ENCODE assay signal across 18 mouse cellular contexts in the genomic region with DNA sequence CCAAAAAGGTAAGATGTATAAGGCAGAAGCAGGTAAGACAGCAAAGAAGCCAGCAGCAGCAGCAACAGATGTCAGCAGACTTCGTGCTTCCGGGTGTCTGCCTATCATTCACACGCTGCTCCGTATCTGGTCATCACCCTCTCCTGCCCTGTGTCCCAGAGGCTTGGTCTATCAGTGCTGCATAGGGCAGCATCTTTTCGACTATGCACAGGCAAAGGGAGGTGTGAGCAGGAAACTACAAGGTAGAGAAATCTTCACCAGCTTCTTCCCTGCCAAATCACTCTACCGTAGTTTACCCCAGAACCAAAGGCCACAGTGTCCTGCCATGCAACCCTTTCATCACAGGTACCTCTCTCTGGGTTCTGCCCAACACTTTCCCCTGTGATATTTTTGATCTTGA.
"Had no signal": no experiment of that assay in that cellular context is flagged by ENCODE, and none has a peak within 500 bp of the region (broad histone marks: within the 10 kb centered on the region; RNA-seq: fewer than 3 reads in every experiment).

No protein-coding gene starts in this region.

- DNase-seq: liver, postnatal 0 days; lung, adult 2 months; lung, postnatal 14 days; lung, postnatal 36 days; midbrain, embryonic 14.5 days; right cerebral cortex, postnatal 14 days; thymus, adult 2 months; thymus, postnatal 25 days; thymus, postnatal 4 days had no signal

- H3K4me2 ChIP-seq: lung, embryonic 15.5 days; midbrain, embryonic 12.5 days; neural tube, embryonic 12.5 days; stomach, embryonic 15.5 days had no signal

- H3K9ac ChIP-seq: liver, postnatal 0 days; lung, embryonic 15.5 days; midbrain, embryonic 12.5 days; neural tube, embryonic 12.5 days; stomach, embryonic 15.5 days had no signal

- H3K4me1 ChIP-seq: neural tube, embryonic 12.5 days; stomach, embryonic 15.5 days had no signal

- H3K27me3 ChIP-seq: lung, embryonic 15.5 days; neural tube, embryonic 12.5 days; stomach, embryonic 15.5 days had no signal

- H3K4me3 ChIP-seq: lung, embryonic 15.5 days; megakaryocyte, embryonic 14.5 days; midbrain, embryonic 12.5 days; neural tube, embryonic 12.5 days; stomach, embryonic 15.5 days had no signal

- H3K9me3 ChIP-seq: lung, embryonic 15.5 days; megakaryocyte, embryonic 14.5 days; midbrain, embryonic 12.5 days; neural tube, embryonic 12.5 days; stomach, embryonic 15.5 days had no signal

- ATAC-seq: liver, postnatal 0 days; lung, postnatal 0 days; midbrain, embryonic 16.5 days had no signal

- H3K36me3 ChIP-seq: lung, embryonic 15.5 days; midbrain, embryonic 12.5 days; neural tube, embryonic 12.5 days; stomach, embryonic 15.5 days had no signal

- H3K27ac ChIP-seq: lung, embryonic 15.5 days; macrophage; midbrain, embryonic 12.5 days; neural tube, embryonic 12.5 days; stomach, embryonic 15.5 days; stomach, postnatal 0 days had no signal
